Mouse (Mus musculus) cerebellum, adult (tissue): Measurements from ENCODE around the gene Itk.
A peak's percentile ranks its signal among the peaks of the same experiment; 100 is the strongest.

ENCODE experiments used
- ATAC-seq: cut with Nextera tagmentation; 2 replicates; pipeline ENCODE4 v1.9.2; 2017; ENCODE audit warnings: mild to moderate bottlenecking, moderate library complexity, mixed read lengths; ENCODE audit not compliant: insufficient number of reproducible peaks, low FRiP score, low TSS enrichment

Gene Itk

GRCm38 (mm10) chr11:46283800-46284199 is 105.5 kb downstream of the Itk start:
- ATAC-seq: no peak

- ATAC-seq: no peak
These were observed 106.7 kb downstream of the Itk start for GRCm38 (mm10) chr11:46282612-46283011.

- ATAC-seq: no peak
These were observed 110.6 kb downstream of the Itk start for GRCm38 (mm10) chr11:46278709-46279108.

- ATAC-seq: no peak
These were observed 111.2 kb downstream of the Itk start for GRCm38 (mm10) chr11:46278140-46278539.

- no peak for ATAC-seq
These were observed 112.5 kb downstream of the Itk start for GRCm38 (mm10) chr11:46276778-46277177.

GRCm38 (mm10) chr11:46276168-46276567 is 113.1 kb downstream of the Itk start:
- no peak for ATAC-seq

- peak; percentile 74; the same call in 1 of the 2 replicates for ATAC-seq
These were observed 114.0 kb downstream of the Itk start for GRCm38 (mm10) chr11:46275302-46275701.
